Mouse (Mus musculus) heart, adult 2 months (tissue): ENCODE measurements around the gene Mymk. TPM values are rescaled to one million over a fixed set of nuclear protein-coding genes. Genes with fewer than 3 reads are reported as not detected.
A peak's percentile ranks its signal among the peaks of the same experiment; 100 is the strongest.

Experiments
- DNase-seq, 2 experiments: peaks; one replicate each; pipeline ENCODE4 v3.0.0; 2021
- H3K27ac ChIP-seq: fragments of 200-600 bp; 2 replicates; pipeline ENCODE4 v1.8.1; 2022
- H3K27me3 ChIP-seq: fragments of 200-500 bp; 2 replicates; pipeline ENCODE4 v1.6.1; 2012; ENCODE audit warnings: mild to moderate bottlenecking, low read length, inconsistent platforms, mixed read lengths; ENCODE audit not compliant: control insufficient read depth, insufficient read depth
- H3K36me3 ChIP-seq: fragments of 200-500 bp; 2 replicates; pipeline ENCODE4 v1.6.1; 2012; ENCODE audit warnings: low read length, inconsistent platforms; ENCODE audit not compliant: control insufficient read depth, insufficient read depth
- H3K4me1 ChIP-seq: fragments of 200-500 bp; 2 replicates; pipeline ENCODE4 v1.6.1; 2011; ENCODE audit warnings: low read length; ENCODE audit not compliant: control insufficient read depth, insufficient read depth
- H3K4me3 ChIP-seq: fragments of 200-600 bp; 2 replicates; pipeline ENCODE4 v1.8.1; 2022
- H3K79me2 ChIP-seq: fragments of 200-500 bp; replicated peaks from 2 replicates; pipeline ENCODE4 v1.6.1; 2012; ENCODE audit warnings: mild to moderate bottlenecking, inconsistent platforms, low read length, moderate library complexity, mixed read lengths; ENCODE audit not compliant: control insufficient read depth, insufficient read depth
- H3K9ac ChIP-seq: fragments of 200-500 bp; 2 replicates; pipeline ENCODE4 v1.6.1; 2012; ENCODE audit warnings: low read depth, mild to moderate bottlenecking, control low read depth, inconsistent platforms, low read length, mixed read lengths
- CTCF ChIP-seq: fragments of 200-600 bp; IDR thresholded peaks from 2 replicates; pipeline ENCODE4 v1.8.1; 2022; ENCODE audit warnings: antibody characterized with exemption, mild to moderate bottlenecking, moderate library complexity
- EP300 ChIP-seq: fragments of 200-500 bp; IDR thresholded peaks from 2 replicates; pipeline ENCODE4 v1.6.1; 2011; ENCODE audit warnings: low read depth, low read length, control low read depth; ENCODE audit not compliant: insufficient read depth
- POLR2A ChIP-seq: fragments of 200-500 bp; IDR thresholded peaks from 2 replicates; pipeline ENCODE4 v1.6.1; 2011; ENCODE audit warnings: mild to moderate bottlenecking, low read depth, low read length, control low read depth; ENCODE audit not compliant: insufficient read depth
- WGBS: fragments of 180-500 bp; shearing (Covaris S2); methylation state at CpG from one replicate; pipeline ENCODE4 v1.1.7; 2018; 5-methylcytosine and 5-hydroxymethylcytosine counted together
- intact Hi-C: fragments of 180-260 bp; cut with DNase I; formaldehyde crosslinking; loops from one replicate; pipeline ENCODE4 v1.15.1; 2025
- polyA plus RNA-seq: library from polyadenylated mRNA; depleted of rRNA; stranded (reverse); fragments of >200 nt; gene quantifications from 2 replicates; pipeline ENCODE4 v1.2.3, GENCODE M21; 2012
- total RNA-seq, 2 experiments: library from RNA; stranded (reverse); gene quantifications; 2 replicates each; pipeline ENCODE4 v1.2.3; 2021

The Mymk gene
- total and polyA plus RNA-seq, 3 experiments = 0.10 TPM; not detected in 2

GRCm38 (mm10) chr2:27028437-27029015, 43.5 kb downstream of the Mymk start:
- H3K36me3 ChIP-seq = no peaks in the 10 kb centered on the region
- H3K27me3 ChIP-seq = no peaks in the 10 kb centered on the region
- no peak for DNase-seq
- H3K27ac ChIP-seq = 0 out of 2 replicates have a peak overlapping the region, but pooled peaks have one; percentile 9
- TF ChIP-seq EP300 (no peak), POLR2A (no peak), CTCF (no peak)
- H3K4me1 ChIP-seq = peaks cover 2% of the 10 kb centered on the region; the same call in 1 of the 2 replicates
- intact Hi-C loops = no loop called here
- peak overlapping the region; percentile 43; the same call in 1 of the 2 replicates for H3K4me3 ChIP-seq
- no peaks in the 10 kb centered on the region for H3K79me2 ChIP-seq
- WGBS = 48% methylated on average over 4 of the region's 4 CpGs
- no peak overlapping the region for H3K9ac ChIP-seq

- H3K36me3 ChIP-seq = no peaks in the 10 kb centered on the region
- 3% methylated on average over 38 of the region's 38 CpGs for WGBS
- H3K4me3 ChIP-seq = peak within 1 kb of the TSS; percentile 43
- no peaks in the 10 kb centered on the region for H3K79me2 ChIP-seq
- intact Hi-C loops = no loop called here
- H3K9ac ChIP-seq = no peak within 1 kb of the TSS
- DNase-seq = peak; percentile 84 to 91
- TF ChIP-seq CTCF (no peak), POLR2A (no peak), EP300 (no peak)
- H3K27me3 ChIP-seq = no peaks in the 10 kb centered on the region
- H3K4me1 ChIP-seq = peaks cover 2% of the 10 kb centered on the region; the same call in 1 of the 2 replicates
- H3K27ac ChIP-seq = 0 out of 2 replicates have a peak within 1 kb of the TSS, but pooled peaks have one; percentile 9
Measured at GRCm38 (mm10) chr2:27027618-27028436, 44.2 kb downstream of the Mymk start, which contains the start of gene Slc2a6. TSS of gene Slc2a6 (minus strand) at chr2:27027998.

- 63% methylated on average over 10 of the region's 10 CpGs for WGBS
- Histone ChIP-seq H3K27me3 (no peaks in the 10 kb centered on the region), H3K27ac (no peak overlapping the region), H3K36me3 (no peaks in the 10 kb centered on the region), H3K9ac (no peak overlapping the region), H3K79me2 (no peaks in the 10 kb centered on the region), H3K4me3 (no peak overlapping the region), H3K4me1 (peaks cover 2% of the 10 kb centered on the region; the same call in 1 of the 2 replicates)
- TF ChIP-seq POLR2A = no peak
- no peak for TF ChIP-seq EP300
- no peak for TF ChIP-seq CTCF
- intact Hi-C loops = no loop called here
- no peak for DNase-seq
Measured at GRCm38 (mm10) chr2:27026857-27027617, 44.9 kb downstream of the Mymk start.

GRCm38 (mm10) chr2:27026332-27026731, 45.6 kb downstream of the Mymk start:
- no peak overlapping the region for H3K9ac ChIP-seq
- intact Hi-C loops = no loop called here
- 88% methylated on average over 3 of the region's 3 CpGs for WGBS
- H3K4me3 ChIP-seq = no peak overlapping the region
- peaks cover 2% of the 10 kb centered on the region; the same call in 1 of the 2 replicates for H3K4me1 ChIP-seq
- H3K79me2 ChIP-seq = no peaks in the 10 kb centered on the region
- no peaks in the 10 kb centered on the region for H3K27me3 ChIP-seq
- DNase-seq = no peak
- no peak overlapping the region for H3K27ac ChIP-seq
- H3K36me3 ChIP-seq = no peaks in the 10 kb centered on the region
- TF ChIP-seq POLR2A = no peak
- TF ChIP-seq EP300 = no peak
- TF ChIP-seq CTCF = no peak

GRCm38 (mm10) chr2:27025545-27025944, 46.4 kb downstream of the Mymk start:
- peaks cover 2% of the 10 kb centered on the region; the same call in 1 of the 2 replicates for H3K4me1 ChIP-seq
- WGBS = 81% methylated on average over 3 of the region's 3 CpGs
- intact Hi-C loops = no loop called here
- no peaks in the 10 kb centered on the region for H3K79me2 ChIP-seq
- H3K27ac ChIP-seq = no peak overlapping the region
- H3K4me3 ChIP-seq = no peak overlapping the region
- no peaks in the 10 kb centered on the region for H3K36me3 ChIP-seq
- no peak for TF ChIP-seq CTCF
- TF ChIP-seq EP300 = no peak
- no peaks in the 10 kb centered on the region for H3K27me3 ChIP-seq
- no peak overlapping the region for H3K9ac ChIP-seq
- DNase-seq = no peak
